Mouse (Mus musculus) bone marrow macrophage, adult 2 months (primary cell): ENCODE data around the gene Serpinf2. TPM values are rescaled to one million over a fixed set of nuclear protein-coding genes. Genes with fewer than 3 reads are reported as not detected.

Experiments
- H3K27ac ChIP-seq: 2 replicates; pipeline ENCODE4 v1.5.1; 2012; ENCODE audit warnings: low read depth, low read length; ENCODE audit not compliant: insufficient read depth
- H3K4me1 ChIP-seq: 2 replicates; pipeline ENCODE4 v1.6.1; 2012; ENCODE audit warnings: low read length; ENCODE audit not compliant: control insufficient read depth, insufficient read depth
- H3K4me3 ChIP-seq: 2 replicates; pipeline ENCODE4 v1.5.1; 2012; ENCODE audit warnings: mild to moderate bottlenecking, low read length, moderate library complexity; ENCODE audit not compliant: insufficient read depth
- CTCF ChIP-seq: IDR thresholded peaks from 2 replicates; pipeline ENCODE4 v1.5.1; 2012; ENCODE audit warnings: low read depth, mild to moderate bottlenecking, low read length, moderate library complexity
- POLR2A ChIP-seq: IDR thresholded peaks from 2 replicates; pipeline ENCODE4 v1.6.1; 2012; ENCODE audit warnings: mild to moderate bottlenecking, low read depth, low read length, borderline replicate concordance
- polyA plus RNA-seq: library from polyadenylated mRNA; stranded (reverse); fragments of >200 nt; gene quantifications from 2 replicates; pipeline ENCODE4 v1.2.4, GENCODE M21; 2012; ENCODE audit not compliant: missing spikeins, insufficient read depth, insufficient read length

The Serpinf2 gene
- polyA plus RNA-seq, 1 experiment: not detected

DNA sequence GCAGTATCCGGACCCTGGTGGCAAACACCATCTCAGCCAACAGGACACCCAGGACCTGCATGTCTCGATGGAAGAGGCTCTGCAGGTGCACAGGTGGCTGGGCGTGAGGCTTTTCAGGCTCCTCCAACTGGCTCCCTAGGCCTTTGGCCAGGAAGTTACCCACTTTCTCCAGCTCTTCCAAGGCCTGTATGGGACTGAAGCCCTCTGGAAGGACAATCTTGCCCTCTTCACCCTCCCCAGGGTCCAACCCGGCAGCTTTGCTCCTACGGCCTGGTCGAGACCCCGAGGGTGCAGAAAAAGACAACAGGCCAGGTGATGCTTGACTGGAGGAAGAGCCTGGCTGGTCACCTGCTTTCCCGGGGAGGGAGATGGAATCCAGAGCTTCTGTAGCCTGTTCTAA is 12.7 kb upstream of the Serpinf2 start:
- H3K4me3 ChIP-seq: no peak overlapping the region
- no peak overlapping the region for H3K27ac ChIP-seq
- TF ChIP-seq POLR2A (no peak), CTCF (no peak)
- peaks cover 50% of the 10 kb centered on the region for H3K4me1 ChIP-seq

DNA sequence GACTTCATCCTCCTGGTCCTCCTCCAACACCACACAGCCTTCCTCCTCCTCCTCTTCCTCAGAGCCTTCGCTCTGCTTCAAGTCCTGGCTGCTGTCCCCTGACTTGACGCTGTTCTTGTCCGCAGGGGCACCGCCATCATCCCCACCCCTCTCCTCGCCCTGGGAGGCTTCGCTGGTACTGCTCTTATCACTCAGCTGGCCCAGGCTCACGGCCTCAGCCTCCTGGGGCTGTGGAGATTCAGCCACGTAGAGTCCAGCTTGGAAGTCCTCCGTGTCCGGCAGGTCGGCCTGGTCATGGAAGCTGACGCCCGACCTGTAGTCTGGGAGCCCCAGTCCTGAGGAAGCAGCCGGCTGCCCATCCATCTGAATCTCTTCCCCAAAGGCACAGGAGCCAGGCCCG is 11.5 kb upstream of the Serpinf2 start:
- TF ChIP-seq POLR2A (no peak), CTCF (no peak)
- Histone ChIP-seq H3K4me3 (peak overlapping the region; percentile 30), H3K4me1 (peaks cover 40% of the 10 kb centered on the region), H3K27ac (no peak overlapping the region)

DNA sequence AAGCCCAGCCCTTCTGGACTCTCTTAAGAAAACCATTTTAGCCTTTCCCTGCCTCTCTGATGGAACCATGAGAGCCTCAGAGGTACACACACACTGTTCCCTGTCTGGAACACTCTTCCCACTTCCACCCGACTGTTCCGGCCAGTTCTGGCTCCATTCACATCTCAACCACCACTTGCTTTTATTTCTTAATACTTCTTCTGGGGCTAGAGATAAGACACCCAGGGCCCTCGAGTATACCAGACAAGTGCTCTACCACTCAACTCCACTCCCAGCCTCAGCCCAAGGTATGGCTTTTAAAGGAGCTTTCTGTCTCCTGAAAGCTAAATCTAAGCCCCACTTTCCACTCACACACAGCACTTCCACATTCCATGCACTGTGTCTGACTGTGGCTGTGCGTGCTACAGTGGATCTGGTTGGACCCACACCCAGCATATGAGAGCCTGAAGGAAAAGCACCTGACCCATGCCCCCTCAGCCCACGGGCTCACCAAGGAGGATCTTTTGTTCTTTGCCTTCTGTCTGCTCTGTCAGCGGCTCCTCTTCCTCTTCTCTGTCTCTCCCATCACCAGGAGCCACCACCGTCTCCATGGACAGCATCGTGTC is 11.0 kb upstream of the Serpinf2 start:
- TF ChIP-seq POLR2A (no peak), CTCF (no peak)
- H3K4me3 ChIP-seq: peak overlapping the region; percentile 30
- peaks cover 35% of the 10 kb centered on the region for H3K4me1 ChIP-seq
- H3K27ac ChIP-seq: no peak overlapping the region

DNA sequence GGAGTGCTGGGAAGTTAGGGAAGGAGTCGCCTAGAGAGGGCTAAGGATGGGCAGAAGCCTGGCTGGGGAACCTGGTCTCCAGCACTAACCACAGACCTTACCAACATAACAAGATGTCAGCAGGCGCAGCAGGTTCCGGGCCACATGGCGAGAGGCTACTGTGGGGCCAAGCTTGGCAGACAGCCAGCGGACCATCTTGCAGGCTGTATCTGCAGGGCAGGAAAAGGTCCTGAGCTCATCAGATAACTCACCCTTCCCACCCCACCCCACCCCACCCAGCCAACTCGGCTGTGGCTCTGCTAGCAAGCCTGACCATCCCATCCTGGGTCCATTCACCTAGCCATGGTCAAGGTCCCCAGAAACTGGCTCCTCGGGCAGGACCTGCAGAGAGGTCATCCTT is 10.3 kb upstream of the Serpinf2 start:
- no peak overlapping the region for H3K27ac ChIP-seq
- peaks cover 28% of the 10 kb centered on the region for H3K4me1 ChIP-seq
- no peak overlapping the region for H3K4me3 ChIP-seq
- TF ChIP-seq POLR2A (no peak), CTCF (no peak)

DNA sequence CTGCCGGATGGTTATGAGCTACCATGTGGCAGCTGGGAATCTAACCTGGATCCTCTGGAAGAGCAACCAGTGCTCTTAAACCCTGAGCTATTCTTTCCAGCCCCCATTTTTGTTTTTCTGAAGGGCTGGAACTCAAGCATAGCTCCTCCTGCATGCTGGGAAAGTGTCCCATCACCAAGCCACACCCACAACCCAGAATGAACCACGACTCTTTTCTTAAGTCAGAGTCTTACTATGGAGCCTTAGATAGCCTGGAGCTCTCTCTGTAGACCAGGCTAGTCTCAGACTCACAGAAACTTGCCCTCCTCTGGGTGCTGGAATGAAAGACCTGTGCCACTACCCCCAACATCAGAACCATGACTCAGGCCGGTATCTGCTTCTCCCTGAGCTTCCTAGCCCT is 9.2 kb upstream of the Serpinf2 start:
- TF ChIP-seq POLR2A (no peak), CTCF (no peak)
- Histone ChIP-seq H3K4me1 (peaks cover 27% of the 10 kb centered on the region), H3K4me3 (no peak overlapping the region), H3K27ac (no peak overlapping the region)

DNA sequence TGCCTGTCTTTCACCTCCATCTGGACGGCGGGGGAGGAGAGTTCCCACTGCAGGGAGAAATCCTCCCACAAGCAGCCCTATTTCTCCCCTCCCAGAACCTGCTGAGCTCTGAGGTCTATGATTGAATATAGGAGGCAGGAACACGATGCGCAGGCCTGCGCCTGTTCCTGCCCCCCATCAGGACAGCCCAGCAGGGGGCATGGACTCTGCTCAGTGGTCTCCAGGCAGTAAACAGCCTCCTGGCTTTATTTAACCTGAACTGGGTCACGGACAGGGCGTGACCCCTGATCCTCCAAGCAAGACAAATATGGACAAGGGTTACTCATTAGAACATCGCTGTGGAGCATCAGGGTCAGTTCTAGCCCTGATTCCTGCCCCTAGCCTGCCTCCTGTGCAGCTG is 4.3 kb upstream of the Serpinf2 start:
- Histone ChIP-seq H3K27ac (no peak overlapping the region), H3K4me3 (no peak overlapping the region)

DNA sequence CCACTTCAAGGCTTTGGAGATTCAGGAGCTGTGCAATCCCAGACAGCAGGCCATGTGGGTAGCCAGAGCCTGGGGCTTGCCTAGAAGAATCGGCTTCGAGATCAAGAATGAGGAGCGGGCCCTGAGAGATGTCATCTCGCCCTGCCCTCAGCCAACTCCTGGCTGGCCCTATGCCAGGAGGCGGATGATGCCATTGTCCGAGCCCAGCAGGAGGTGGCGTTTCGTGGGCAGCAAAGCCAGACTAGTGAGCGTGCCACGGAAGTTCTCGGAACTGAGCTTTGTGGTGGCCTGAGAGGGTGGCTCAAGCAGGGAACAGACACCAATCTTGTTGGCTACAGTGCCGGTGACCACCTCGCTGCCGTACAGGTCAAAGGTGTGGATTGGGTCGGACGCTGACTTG is 2.2 kb upstream of the Serpinf2 start:
- H3K4me3 ChIP-seq: no peak overlapping the region
- no peaks in the 10 kb centered on the region for H3K4me1 ChIP-seq
- no peak for TF ChIP-seq POLR2A
- TF ChIP-seq CTCF: no peak
- H3K27ac ChIP-seq: no peak overlapping the region

More for the DNA sequence above, 4.3 kb upstream of the Serpinf2 start:
- no peak for TF ChIP-seq CTCF
- TF ChIP-seq POLR2A: no peak
- no peaks in the 10 kb centered on the region for H3K4me1 ChIP-seq

DNA sequence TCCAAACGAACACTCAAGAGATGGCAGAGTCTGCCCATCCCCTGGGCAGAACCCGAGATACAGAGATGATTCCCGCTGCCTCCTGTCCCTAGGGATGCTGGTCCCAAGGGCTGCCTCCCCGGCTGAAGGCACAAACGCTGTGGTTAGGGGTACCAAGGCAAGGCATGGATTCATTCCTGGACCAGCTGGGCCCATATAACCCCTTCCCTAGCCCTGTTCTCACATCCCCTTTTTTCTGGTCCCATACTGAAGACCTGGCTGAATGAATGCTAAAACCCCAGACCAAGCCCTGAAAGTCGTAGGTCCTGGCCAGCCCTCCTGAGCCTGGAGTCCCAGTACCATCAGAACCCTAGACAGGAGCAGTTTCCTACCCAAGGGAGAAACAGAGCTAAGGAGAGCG is 1.6 kb upstream of the Serpinf2 start:
- Histone ChIP-seq H3K27ac (no peak overlapping the region), H3K4me3 (no peak overlapping the region), H3K4me1 (no peaks in the 10 kb centered on the region)
- TF ChIP-seq CTCF: no peak
- TF ChIP-seq POLR2A: no peak

DNA sequence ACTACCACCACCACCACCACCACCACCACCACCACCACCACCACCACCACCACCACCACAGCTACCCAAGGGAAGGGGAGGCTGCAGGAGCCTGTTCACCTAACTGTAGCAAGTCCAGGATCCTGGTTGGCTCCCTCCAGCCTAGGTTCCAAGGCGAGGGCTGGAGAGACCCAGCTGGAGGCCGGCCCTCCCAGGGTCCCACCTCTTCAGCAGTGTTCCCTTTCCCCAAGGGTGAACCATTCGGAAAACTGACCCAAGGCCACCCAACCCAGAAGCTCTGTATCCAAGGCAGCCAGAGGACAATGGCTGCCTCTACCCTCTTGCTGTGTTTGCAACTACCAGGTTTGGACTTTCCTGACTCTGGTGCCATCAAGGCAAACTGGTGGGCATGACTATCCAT is 560 bp upstream of the Serpinf2 start:
- H3K4me1 ChIP-seq: no peaks in the 10 kb centered on the region
- no peak for TF ChIP-seq POLR2A
- no peak for TF ChIP-seq CTCF
- H3K27ac ChIP-seq: no peak overlapping the region
- no peak overlapping the region for H3K4me3 ChIP-seq

DNA sequence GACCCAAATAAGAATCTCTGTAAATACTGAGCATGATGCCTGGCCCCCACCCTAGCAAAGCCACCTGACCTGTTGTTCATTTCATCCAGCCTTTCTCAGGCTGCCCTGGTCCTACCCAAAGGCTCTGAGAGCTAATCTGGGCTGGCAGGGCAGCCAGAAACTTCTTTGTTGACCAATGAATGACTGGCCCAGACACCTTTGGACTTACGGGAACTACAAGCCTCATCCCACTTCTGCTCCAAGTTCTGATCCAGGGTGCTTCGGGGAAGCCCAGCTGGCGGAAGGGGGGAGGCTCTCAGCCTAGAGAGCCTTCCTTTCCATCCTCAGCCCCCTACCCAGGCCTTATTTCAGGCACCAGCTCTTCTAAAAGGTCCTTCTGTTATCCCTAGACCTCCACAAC is 587 bp downstream of the Serpinf2 start:
- Histone ChIP-seq H3K4me1 (no peaks in the 10 kb centered on the region), H3K4me3 (no peak overlapping the region), H3K27ac (no peak overlapping the region)
- no peak for TF ChIP-seq POLR2A
- TF ChIP-seq CTCF: no peak

DNA sequence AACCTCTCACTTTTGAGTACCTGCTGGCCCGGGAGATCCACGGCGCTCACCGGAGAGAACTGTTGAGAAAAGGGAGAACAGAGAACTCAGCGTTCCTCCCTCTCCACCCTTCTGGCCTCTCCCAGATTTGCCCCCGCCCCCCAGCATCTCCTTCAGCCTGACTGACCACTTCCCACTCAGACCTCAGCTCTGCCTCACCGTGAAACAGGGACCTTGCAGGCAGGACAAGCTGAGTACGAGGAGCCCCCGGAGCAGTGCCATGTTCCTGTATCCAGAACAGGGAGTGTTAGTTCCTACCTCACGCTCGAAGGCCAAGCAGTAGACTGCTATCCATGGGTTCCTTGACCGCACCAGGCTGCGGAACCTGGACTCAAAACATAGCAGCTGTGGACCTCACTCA is 1.2 kb downstream of the Serpinf2 start:
- no peak overlapping the region for H3K27ac ChIP-seq
- no peak overlapping the region for H3K4me3 ChIP-seq
- no peaks in the 10 kb centered on the region for H3K4me1 ChIP-seq
- TF ChIP-seq POLR2A (no peak), CTCF (no peak)
